Mouse (Mus musculus) thymus, postnatal 14 days (tissue): ENCODE data around the gene Olfr891.
"Not testable (repeated sequence)": the region's sequence is repeated elsewhere in the genome, so short reads cannot be mapped to it uniquely, and the experiment has no call there.

Experiments
- DNase-seq: peaks from one replicate; pipeline ENCODE4 v3.0.0; 2021

Gene Olfr891

GRCm38 (mm10) chr9:38180721-38181120, at the start of gene Olfr891:
Olfr891 (minus strand) TSS chr9:38180821.
- no peak for DNase-seq

GRCm38 (mm10) chr9:38217755-38218154, 37.1 kb upstream of the Olfr891 start, which contains the start of gene Olfr894:
Olfr894 (plus strand) TSS chr9:38218055.
- DNase-seq = no peak

DNA sequence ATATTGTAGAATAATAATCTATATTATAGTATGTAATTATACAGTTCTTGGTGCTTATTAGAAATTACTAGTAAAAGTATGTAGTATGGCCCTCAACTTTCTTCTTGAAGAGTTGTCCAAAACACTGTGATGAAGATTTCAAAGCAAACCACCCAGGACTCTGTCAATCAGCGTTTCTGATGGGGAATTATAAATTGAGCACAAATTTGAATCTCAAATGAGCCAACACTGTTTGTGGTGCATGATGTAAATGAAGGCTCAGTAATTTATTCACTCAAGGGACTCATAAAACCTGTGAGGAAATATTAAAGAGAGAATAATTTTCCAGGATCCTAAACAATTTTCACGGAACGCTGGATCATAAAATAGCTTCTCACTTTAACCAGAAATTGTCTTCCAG, 27.4 kb upstream of the Olfr891 start, which contains the start of gene Olfr893:
Gene Olfr893 (plus strand): TSS at position 301 of the 400 bp plus-strand sequence.
- DNase-seq = no peak

DNA sequence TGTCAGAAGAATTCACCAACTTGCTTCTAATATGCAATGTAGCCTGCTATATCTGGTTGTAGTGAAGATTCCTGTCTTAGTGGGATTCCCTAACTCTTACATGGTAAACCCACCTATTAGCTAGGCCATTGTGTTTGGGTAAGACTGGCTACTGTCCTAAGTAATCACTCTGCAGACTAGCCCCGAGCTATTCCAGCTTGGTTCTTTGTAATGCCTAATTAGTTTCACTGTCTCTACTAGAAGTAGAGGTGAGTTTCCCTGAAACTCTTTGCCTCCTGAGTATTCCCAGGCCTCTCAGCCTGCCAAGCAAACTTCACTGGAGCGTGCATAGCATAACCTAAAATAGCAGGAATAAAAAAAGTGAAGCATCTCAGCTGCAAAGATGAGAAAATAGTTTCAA, 12.3 kb downstream of the Olfr891 start:
- not testable (repeated sequence) for DNase-seq

GRCm38 (mm10) chr9:38142217-38142616, 38.4 kb downstream of the Olfr891 start, which contains the start of gene Olfr890:
Olfr890 (plus strand) TSS chr9:38142517.
- DNase-seq = no peak
